Mouse (Mus musculus) embryonic facial prominence, embryonic 10.5 days (tissue): ENCODE measurements around the gene Ppp1r12c. TPM values are rescaled to one million over a fixed set of nuclear protein-coding genes. Genes with fewer than 3 reads are reported as not detected.
"Not testable (repeated sequence)": the region's sequence is repeated elsewhere in the genome, so short reads cannot be mapped to it uniquely, and the experiment has no call there.

Source experiments
- DNase-seq: peaks from one replicate; pipeline ENCODE4 v3.0.0-alpha.2; 2017; ENCODE audit warnings: low spot score
- H3K27ac ChIP-seq: fragments of 300-500 bp; sonication (generic); replicated peaks from 2 replicates; pipeline ENCODE4 v1.5.1; 2016; ENCODE audit warnings: mild to moderate bottlenecking
- H3K27me3 ChIP-seq: fragments of 300-500 bp; sonication (generic); replicated peaks from 2 replicates; pipeline ENCODE4 v1.6.1; 2016; ENCODE audit warnings: low read depth, mild to moderate bottlenecking; ENCODE audit not compliant: poor library complexity, severe bottlenecking
- H3K36me3 ChIP-seq: fragments of 300-500 bp; sonication (generic); replicated peaks from 2 replicates; pipeline ENCODE4 v1.6.1; 2016; ENCODE audit warnings: mild to moderate bottlenecking, moderate library complexity
- H3K4me1 ChIP-seq: fragments of 300-500 bp; sonication (generic); 2 replicates; pipeline ENCODE4 v1.6.1; 2016
- H3K4me3 ChIP-seq: fragments of 300-500 bp; sonication (generic); 2 replicates; pipeline ENCODE4 v1.5.1; 2016; ENCODE audit warnings: mild to moderate bottlenecking, moderate library complexity
- H3K9me3 ChIP-seq: fragments of 300-500 bp; sonication (generic); 2 replicates; pipeline ENCODE4 v1.6.1; 2016; ENCODE audit warnings: mild to moderate bottlenecking
- WGBS: fragments of 180-500 bp; shearing (Covaris S2); methylation state at CpG from one replicate; pipeline ENCODE4 v1.1.7; 2016; 5-methylcytosine and 5-hydroxymethylcytosine counted together
- polyA plus RNA-seq: library from polyadenylated mRNA; unstranded; fragments of >200 nt; fragmentation: Nextera tagmentation; extraction: Ambion mirVana; gene quantifications from 2 replicates; pipeline ENCODE4 v1.2.1, GENCODE M21; 2016

Gene Ppp1r12c
- polyA plus RNA-seq = 35.5 and 40.5 TPM in 2 replicates

DNA sequence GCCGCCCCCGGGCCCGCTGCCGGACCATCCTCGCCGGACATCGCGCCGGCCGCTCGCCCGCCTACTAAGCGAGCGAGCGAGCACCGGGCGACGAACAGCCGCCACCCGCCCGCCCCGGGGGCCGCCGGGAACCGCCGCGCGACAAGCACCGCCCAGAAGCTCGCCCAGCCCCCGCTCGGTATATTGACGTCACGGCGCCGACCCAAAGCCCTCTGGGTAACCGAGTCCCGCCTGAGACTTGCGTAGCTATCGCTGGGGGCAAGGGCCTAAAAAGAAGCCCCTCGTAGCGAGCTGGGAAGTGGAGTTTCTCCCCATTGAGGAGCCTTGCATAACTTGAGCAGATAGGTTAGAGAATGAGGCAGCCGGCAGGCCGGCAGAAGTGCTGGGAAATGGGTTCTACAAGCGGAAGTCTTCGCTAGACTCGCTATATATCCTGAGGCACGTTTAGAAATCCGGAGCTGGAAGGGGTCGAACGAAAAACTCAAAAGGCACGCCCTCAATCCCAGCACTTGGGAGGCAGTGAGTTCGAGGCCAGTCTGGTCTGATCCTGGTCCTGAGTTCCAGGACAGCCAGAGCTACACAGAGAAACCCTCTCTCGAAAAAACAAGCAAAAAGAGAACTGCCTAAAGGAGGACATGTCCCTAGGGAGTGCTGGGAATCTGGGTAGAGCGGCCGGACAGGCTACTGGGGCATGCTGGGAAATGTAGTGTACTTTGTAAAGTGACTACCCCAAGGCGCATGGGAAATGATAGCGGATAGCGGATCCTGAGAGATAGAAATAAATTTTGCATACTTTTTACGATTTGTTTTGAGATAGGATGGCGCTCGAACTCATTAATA, at the start of gene Ppp1r12c:
Gene Ppp1r12c (minus strand): TSS at position 123 of the 840 bp plus-strand sequence.
- Histone ChIP-seq H3K27me3 (no peaks in the 10 kb centered on the region), H3K4me1 (peaks cover 35% of the 10 kb centered on the region), H3K27ac (peak within 1 kb of the TSS; percentile 93), H3K9me3 (no peaks in the 10 kb centered on the region; the same call in 1 of the 2 replicates), H3K36me3 (peaks cover 14% of the 10 kb centered on the region), H3K4me3 (peak within 1 kb of the TSS; percentile 97)
- WGBS = under 1% methylated on average over 62 of the region's 62 CpGs
- DNase-seq = peak; percentile 95

- WGBS = 9% methylated on average over 33 of the region's 33 CpGs
- Histone ChIP-seq H3K4me1 (peaks cover 18% of the 10 kb centered on the region), H3K4me3 (peak within 1 kb of the TSS; percentile 55), H3K27me3 (peaks cover 25% of the 10 kb centered on the region), H3K9me3 (peaks cover 5% of the 10 kb centered on the region; the same call in 1 of the 2 replicates), H3K27ac (peak within 1 kb of the TSS; percentile 66), H3K36me3 (no peaks in the 10 kb centered on the region)
- DNase-seq = peak; percentile 48
Measured at GRCm38 (mm10) chr7:4547221-4547641, 45.8 kb upstream of the Ppp1r12c start, which contains the start of gene Syt5. Syt5 (minus strand) TSS chr7:4547541.

- Histone ChIP-seq H3K9me3 (peaks cover 5% of the 10 kb centered on the region; the same call in 1 of the 2 replicates), H3K27ac (peak overlapping the region; percentile 66), H3K27me3 (peaks cover 25% of the 10 kb centered on the region), H3K36me3 (no peaks in the 10 kb centered on the region), H3K4me3 (peak overlapping the region; percentile 55), H3K4me1 (peaks cover 18% of the 10 kb centered on the region)
- peak; percentile 85 for DNase-seq
- 3% methylated on average over 26 of the region's 26 CpGs for WGBS
Measured at GRCm38 (mm10) chr7:4546591-4547131, 45.2 kb upstream of the Ppp1r12c start.

DNA sequence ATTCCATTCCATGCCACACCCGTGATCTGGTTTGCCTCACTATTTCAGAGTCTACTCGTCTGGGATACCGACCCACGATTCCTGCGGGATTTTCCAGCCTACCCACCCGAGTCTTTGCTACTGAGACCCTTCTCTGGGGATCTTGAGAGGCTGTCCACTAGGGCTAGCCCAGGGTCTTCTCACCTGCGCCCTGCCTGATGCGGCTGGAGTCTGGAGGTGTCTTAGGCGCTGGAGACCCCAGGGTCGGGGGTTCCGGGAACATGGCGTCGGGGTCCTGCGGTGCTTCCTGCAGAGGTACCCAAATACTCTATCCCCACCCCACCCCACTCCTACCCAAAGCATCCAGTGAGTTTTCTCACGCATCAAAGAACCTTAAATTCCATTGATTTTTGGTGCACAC, 44.6 kb upstream of the Ppp1r12c start:
- Histone ChIP-seq H3K9me3 (peaks cover 5% of the 10 kb centered on the region; the same call in 1 of the 2 replicates), H3K27ac (peak overlapping the region; percentile 58; the same call in 1 of the 2 replicates), H3K36me3 (no peaks in the 10 kb centered on the region), H3K4me3 (peak overlapping the region; percentile 55), H3K4me1 (peaks cover 18% of the 10 kb centered on the region), H3K27me3 (peaks cover 25% of the 10 kb centered on the region)
- 73% methylated on average over 15 of the region's 15 CpGs for WGBS
- DNase-seq = no peak

DNA sequence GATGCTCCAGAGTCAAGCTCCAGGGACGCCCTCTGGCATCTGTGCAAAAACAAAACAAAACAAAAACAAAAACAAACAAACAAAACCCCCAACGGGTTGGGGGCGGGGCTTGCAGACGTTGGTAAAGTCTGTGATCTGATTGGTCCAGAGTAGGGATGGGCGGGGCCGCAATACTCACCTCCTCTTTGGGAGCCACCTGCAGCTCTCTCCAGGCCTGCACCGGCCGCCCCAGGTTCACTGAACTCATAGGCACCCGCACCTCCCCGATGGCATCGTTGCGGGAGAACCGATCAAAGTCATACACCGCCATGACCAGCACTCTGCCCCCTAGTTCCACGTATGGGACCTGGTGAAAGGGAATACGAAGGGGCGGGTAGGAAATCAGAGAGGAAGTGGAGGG, 40.5 kb upstream of the Ppp1r12c start:
- DNase-seq = no peak
- H3K9me3 ChIP-seq = no peaks in the 10 kb centered on the region
- peaks cover 11% of the 10 kb centered on the region for H3K4me1 ChIP-seq
- H3K4me3 ChIP-seq = no peak overlapping the region
- H3K27me3 ChIP-seq = peaks cover 16% of the 10 kb centered on the region
- no peaks in the 10 kb centered on the region for H3K36me3 ChIP-seq
- WGBS = 33% methylated on average over 17 of the region's 17 CpGs
- no peak overlapping the region for H3K27ac ChIP-seq

DNA sequence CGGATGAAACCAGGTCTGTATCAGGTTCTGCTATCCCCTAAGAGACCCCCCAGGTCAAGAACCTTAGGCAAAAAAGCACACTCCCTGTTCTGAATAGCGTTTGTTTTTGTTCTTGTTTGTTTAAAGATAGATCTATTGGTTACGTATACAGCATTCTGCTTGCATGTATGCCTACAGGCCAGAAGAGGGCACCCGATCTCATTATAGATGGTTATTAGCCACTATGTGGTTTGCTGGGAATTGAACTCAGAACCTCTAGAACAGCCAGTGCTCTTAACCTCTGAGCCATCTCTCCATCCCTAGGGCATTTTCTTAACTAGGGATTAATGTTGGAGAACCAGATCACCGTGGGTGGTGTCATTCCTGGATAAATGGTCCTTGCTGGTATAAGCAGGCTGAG, 39.9 kb upstream of the Ppp1r12c start:
- WGBS = 71% methylated on average over 5 of the region's 5 CpGs
- Histone ChIP-seq H3K27me3 (peaks cover 9% of the 10 kb centered on the region), H3K36me3 (no peaks in the 10 kb centered on the region), H3K4me3 (no peak overlapping the region), H3K4me1 (peaks cover 4% of the 10 kb centered on the region), H3K27ac (no peak overlapping the region), H3K9me3 (no peaks in the 10 kb centered on the region)
- no peak for DNase-seq

DNA sequence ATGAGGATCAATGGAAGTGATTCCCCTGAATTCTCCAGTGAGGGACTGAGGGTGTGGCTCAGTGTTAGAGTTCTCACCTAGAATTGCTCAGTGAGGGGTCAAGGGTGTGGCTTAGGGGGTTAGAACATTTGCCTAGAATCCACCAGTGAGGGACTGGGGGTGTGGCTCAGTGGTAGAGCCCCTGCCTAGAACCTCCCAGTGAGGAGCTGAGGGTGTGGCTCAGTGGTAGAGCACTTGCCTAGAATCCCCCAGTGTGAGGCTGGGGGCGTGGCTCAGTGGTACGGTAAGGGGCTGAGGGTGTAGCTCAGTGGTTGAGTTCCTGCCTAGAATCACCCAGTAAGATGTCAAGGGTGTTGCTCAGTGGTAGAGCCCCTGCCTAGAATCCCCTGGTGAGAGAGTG, 37.5 kb upstream of the Ppp1r12c start:
- no peak for DNase-seq
- H3K27ac ChIP-seq = no peak overlapping the region
- H3K27me3 ChIP-seq = 0 out of 2 replicates have a peak, but pooled peaks cover 4% of the 10 kb centered on the region
- H3K36me3 ChIP-seq = no peaks in the 10 kb centered on the region
- H3K4me1 ChIP-seq = no peaks in the 10 kb centered on the region
- 77% methylated on average over 2 of the region's 2 CpGs for WGBS
- no peak overlapping the region for H3K4me3 ChIP-seq
- H3K9me3 ChIP-seq = no peaks in the 10 kb centered on the region

GRCm38 (mm10) chr7:4537181-4537580, 35.7 kb upstream of the Ppp1r12c start:
- no peaks in the 10 kb centered on the region for H3K9me3 ChIP-seq
- DNase-seq = no peak
- no peak overlapping the region for H3K27ac ChIP-seq
- no peak overlapping the region for H3K4me3 ChIP-seq
- 0 out of 2 replicates have a peak, but pooled peaks cover 4% of the 10 kb centered on the region for H3K27me3 ChIP-seq
- H3K4me1 ChIP-seq = peaks cover 5% of the 10 kb centered on the region
- WGBS = 48% methylated on average over 4 of the region's 4 CpGs
- no peaks in the 10 kb centered on the region for H3K36me3 ChIP-seq

DNA sequence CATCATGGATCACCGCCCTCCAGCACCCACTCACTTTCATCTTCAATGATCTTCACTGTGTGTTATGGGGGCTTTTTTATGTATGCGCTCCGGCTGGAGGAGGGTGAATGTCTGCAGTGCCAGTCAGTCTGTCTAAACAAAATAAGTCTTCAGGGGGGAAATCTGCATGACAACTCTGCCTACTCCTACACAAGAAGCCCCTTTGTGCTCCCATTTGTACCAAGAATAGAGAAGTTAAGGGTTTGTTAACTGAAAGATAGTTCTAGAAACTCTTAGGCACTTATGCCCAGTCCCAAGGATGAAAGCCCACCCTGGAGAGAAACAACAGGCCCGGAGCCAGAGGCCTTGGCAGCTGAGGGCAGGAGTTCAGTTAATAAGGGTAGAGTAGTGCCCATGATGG, 34.9 kb upstream of the Ppp1r12c start:
- Histone ChIP-seq H3K36me3 (no peaks in the 10 kb centered on the region), H3K4me3 (no peak overlapping the region), H3K9me3 (no peaks in the 10 kb centered on the region), H3K27me3 (0 out of 2 replicates have a peak, but pooled peaks cover 4% of the 10 kb centered on the region), H3K27ac (no peak overlapping the region), H3K4me1 (peaks cover 13% of the 10 kb centered on the region)
- 91% methylated on average over 4 of the region's 4 CpGs for WGBS
- DNase-seq = no peak

- WGBS = 3% methylated on average over 28 of the region's 28 CpGs
Measured at GRCm38 (mm10) chr7:4532005-4532729, 30.7 kb upstream of the Ppp1r12c start, which contains the start of gene Dnaaf3. Dnaaf3 (minus strand) TSS chr7:4532453.

DNA sequence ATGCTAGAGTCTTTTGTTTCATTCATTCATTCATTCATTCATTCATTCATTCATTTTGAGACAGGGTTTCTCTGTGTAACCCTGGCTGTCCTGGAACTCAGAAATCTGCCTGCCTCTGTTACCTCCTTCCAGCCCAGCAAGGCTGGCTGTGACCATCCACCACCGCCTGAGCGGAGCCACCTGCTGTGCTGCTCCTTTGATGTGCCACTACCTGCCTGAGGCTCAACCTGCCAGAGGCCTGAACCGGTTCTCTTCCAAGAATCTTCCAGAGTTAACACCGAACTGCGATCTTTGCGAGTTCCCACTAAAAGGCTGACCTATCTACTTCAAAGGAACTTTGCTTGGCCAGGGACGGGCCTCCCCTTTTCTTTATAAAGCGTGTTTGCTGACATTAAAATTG, 28.7 kb upstream of the Ppp1r12c start:
- H3K36me3 ChIP-seq, DNase-seq, H3K27ac ChIP-seq, H3K4me3 ChIP-seq, H3K9me3 ChIP-seq: not testable (repeated sequence)
- Histone ChIP-seq H3K27me3 (peaks cover 30% of the 10 kb centered on the region), H3K4me1 (peaks cover 35% of the 10 kb centered on the region)
- 44% methylated on average over 8 of the region's 8 CpGs for WGBS

More at GRCm38 (mm10) chr7:4532005-4532729, 30.7 kb upstream of the Ppp1r12c start, which contains the start of gene Dnaaf3:
- peaks cover 21% of the 10 kb centered on the region for H3K4me1 ChIP-seq
- H3K4me3 ChIP-seq = peak within 1 kb of the TSS; percentile 61
- H3K27me3 ChIP-seq = peaks cover 24% of the 10 kb centered on the region
- no peaks in the 10 kb centered on the region for H3K9me3 ChIP-seq
- H3K27ac ChIP-seq = peak within 1 kb of the TSS; percentile 45; the same call in 1 of the 2 replicates
- DNase-seq = peak; percentile 91
- no peaks in the 10 kb centered on the region for H3K36me3 ChIP-seq

- Histone ChIP-seq H3K9me3 (0 out of 2 replicates have a peak, but pooled peaks cover 3% of the 10 kb centered on the region), H3K27ac (no peak overlapping the region; the same call in 1 of the 2 replicates), H3K4me1 (peaks cover 31% of the 10 kb centered on the region), H3K36me3 (no peaks in the 10 kb centered on the region), H3K4me3 (peak overlapping the region; percentile 52), H3K27me3 (peaks cover 39% of the 10 kb centered on the region)
- 43% methylated on average over 18 of the region's 18 CpGs for WGBS
- DNase-seq = no peak
Measured at GRCm38 (mm10) chr7:4527302-4527689, 25.8 kb upstream of the Ppp1r12c start.
